Mouse (Mus musculus) CH12.LX (cell line): ENCODE data around the gene Pck1. TPM values are rescaled to one million over a fixed set of nuclear protein-coding genes. Genes with fewer than 3 reads are reported as not detected.

Source experiments
- DNase-seq: peaks from one replicate; pipeline ENCODE4 v3.0.0-alpha.2; 2013; ENCODE audit errors: extremely low read depth
- H3K27ac ChIP-seq: 2 replicates; pipeline ENCODE4 v1.5.1; 2012; ENCODE audit warnings: low read depth, mild to moderate bottlenecking, control low read depth, moderate library complexity; ENCODE audit not compliant: insufficient read depth
- H3K27me3 ChIP-seq: replicated peaks from 2 replicates; pipeline ENCODE3; 2012; ENCODE audit warnings: inconsistent platforms
- H3K36me3 ChIP-seq, 2 experiments: replicated peaks in 1 of 2; 2 replicates each; pipeline versions ENCODE3 to v1.6.1; 2012; ENCODE audit warnings: inconsistent platforms in 1 of 2, low read length in 1 of 2, mild to moderate bottlenecking in 1 of 2, mixed read lengths in 1 of 2, moderate library complexity in 1 of 2; ENCODE audit not compliant: control insufficient read depth in 1 of 2, insufficient read depth in 1 of 2
- H3K4me1 ChIP-seq, 2 experiments: 2 replicates each; pipeline ENCODE4 v1.6.1; 2012; ENCODE audit warnings: inconsistent platforms in 1 of 2, moderate library complexity in 1 of 2; ENCODE audit not compliant: insufficient read depth in 2 of 2, control insufficient read depth in 1 of 2
- H3K4me2 ChIP-seq: 2 replicates; pipeline ENCODE4 v1.6.1; 2012; ENCODE audit warnings: low read depth, mild to moderate bottlenecking, control low read depth; ENCODE audit not compliant: poor library complexity, insufficient read depth, severe bottlenecking
- H3K4me3 ChIP-seq, 3 experiments: fragments of 150-350 bp in 1 of 3; sonication (generic) in 1 of 3; replicated peaks in 1 of 3; 2 replicates each; pipeline versions ENCODE3 to v1.5.1; 2011 to 2012; ENCODE audit warnings: low read depth in 2 of 3, low read length in 2 of 3, mild to moderate bottlenecking in 2 of 3, moderate library complexity in 2 of 3, control low read depth in 1 of 3, improper control_type of control experiment in 1 of 3, inconsistent platforms in 1 of 3, mixed read lengths in 1 of 3; ENCODE audit not compliant: poor library complexity in 1 of 3
- H3K79me2 ChIP-seq: replicated peaks from 2 replicates; pipeline ENCODE4 v1.6.1; 2012; ENCODE audit warnings: mild to moderate bottlenecking, moderate library complexity; ENCODE audit not compliant: control insufficient read depth, poor library complexity, insufficient read depth, severe bottlenecking; ENCODE audit errors: extremely low read depth
- H3K9ac ChIP-seq: 2 replicates; pipeline ENCODE4 v1.6.1; 2012; ENCODE audit warnings: low read depth, mild to moderate bottlenecking, control low read depth, moderate library complexity; ENCODE audit not compliant: insufficient read depth
- H3K9me3 ChIP-seq: replicated peaks from 2 replicates; pipeline ENCODE3; 2012; ENCODE audit warnings: low read length, inconsistent platforms, mixed read lengths
- BHLHE40 ChIP-seq: IDR thresholded peaks from 2 replicates; pipeline ENCODE4 v1.6.1; 2011; ENCODE audit warnings: mild to moderate bottlenecking, low read depth, low read length, improper control_type of control experiment
- CHD1 ChIP-seq: IDR thresholded peaks from 2 replicates; pipeline ENCODE4 v1.6.1; 2012; ENCODE audit warnings: low read depth, low read length, improper control_type of control experiment, inconsistent platforms
- CTCF ChIP-seq, 2 experiments: IDR thresholded peaks in 1 of 2; conservative IDR thresholded peaks in 1 of 2; 2 replicates each; pipeline ENCODE4 v1.5.1; 2011 to 2012; ENCODE audit warnings: low read depth in 2 of 2, low read length in 2 of 2, improper control_type of control experiment in 1 of 2, inconsistent platforms in 1 of 2, mild to moderate bottlenecking in 1 of 2, moderate library complexity in 1 of 2
- ELF1 ChIP-seq: IDR thresholded peaks from 2 replicates; pipeline ENCODE4 v1.6.1; 2014; ENCODE audit warnings: low read depth, mild to moderate bottlenecking, inconsistent platforms, low read length, improper control_type of control experiment
- EP300 ChIP-seq: IDR thresholded peaks from 2 replicates; pipeline ENCODE4 v1.6.1; 2011; ENCODE audit warnings: low read length, improper control_type of control experiment
- GABPA ChIP-seq: IDR thresholded peaks from 2 replicates; pipeline ENCODE4 v1.6.1; 2012; ENCODE audit warnings: low read depth, low read length, improper control_type of control experiment, inconsistent platforms; ENCODE audit not compliant: insufficient replicate concordance
- HCFC1 ChIP-seq: IDR thresholded peaks from 2 replicates; pipeline ENCODE4 v1.6.1; 2012; ENCODE audit warnings: low read depth, mild to moderate bottlenecking, inconsistent platforms, low read length, improper control_type of control experiment
- JUN ChIP-seq: IDR thresholded peaks from 2 replicates; pipeline ENCODE4 v1.6.1; 2011; ENCODE audit warnings: low read depth, mild to moderate bottlenecking, low read length, improper control_type of control experiment, moderate library complexity; ENCODE audit not compliant: insufficient read depth
- JUND ChIP-seq: conservative IDR thresholded peaks from 2 replicates; pipeline ENCODE4 v1.6.1; 2011; ENCODE audit warnings: low read depth, low read length, improper control_type of control experiment
- KAT2A ChIP-seq: IDR thresholded peaks from 2 replicates; pipeline ENCODE4 v1.6.1; 2012; ENCODE audit warnings: low read length, improper control_type of control experiment, inconsistent platforms; ENCODE audit not compliant: insufficient replicate concordance
- MAFK ChIP-seq: IDR thresholded peaks from 2 replicates; pipeline ENCODE4 v1.6.1; 2011; ENCODE audit warnings: low read length, improper control_type of control experiment; ENCODE audit not compliant: insufficient replicate concordance
- MAZ ChIP-seq: IDR thresholded peaks from 2 replicates; pipeline ENCODE4 v1.6.1; 2012; ENCODE audit warnings: low read depth, mild to moderate bottlenecking, inconsistent platforms, low read length, improper control_type of control experiment, moderate library complexity
- NELFE ChIP-seq: IDR thresholded peaks from 2 replicates; pipeline ENCODE4 v1.6.1; 2011; ENCODE audit warnings: low read depth, low read length, improper control_type of control experiment
- NRF1 ChIP-seq: IDR thresholded peaks from 2 replicates; pipeline ENCODE4 v1.6.1; 2014; ENCODE audit warnings: low read depth, mild to moderate bottlenecking, inconsistent platforms, low read length, improper control_type of control experiment, moderate library complexity
- POLR2AphosphoS2 ChIP-seq: IDR thresholded peaks from 2 replicates; pipeline ENCODE4 v1.6.1; 2011; ENCODE audit warnings: low read depth, low read length, improper control_type of control experiment
- RAD21 ChIP-seq: IDR thresholded peaks from 2 replicates; pipeline ENCODE4 v1.6.1; 2011; ENCODE audit warnings: low read depth, mild to moderate bottlenecking, low read length, improper control_type of control experiment, moderate library complexity
- RCOR1 ChIP-seq: conservative IDR thresholded peaks from 2 replicates; pipeline ENCODE4 v1.6.1; 2012; ENCODE audit warnings: low read depth, mild to moderate bottlenecking, inconsistent platforms, low read length, improper control_type of control experiment
- TCF12 ChIP-seq: IDR thresholded peaks from 2 replicates; pipeline ENCODE4 v1.6.1; 2014; ENCODE audit warnings: low read depth, mild to moderate bottlenecking, inconsistent platforms, low read length, improper control_type of control experiment
- USF1 ChIP-seq: IDR thresholded peaks from 2 replicates; pipeline ENCODE4 v1.6.1; 2014; ENCODE audit warnings: low read depth, mild to moderate bottlenecking, inconsistent platforms, low read length, improper control_type of control experiment
- ZC3H11A ChIP-seq: IDR thresholded peaks from 2 replicates; pipeline ENCODE4 v1.6.1; 2012; ENCODE audit warnings: low read depth, mild to moderate bottlenecking, inconsistent platforms, low read length, improper control_type of control experiment
- ZMIZ1 ChIP-seq: IDR thresholded peaks from 2 replicates; pipeline ENCODE4 v1.6.1; 2012; ENCODE audit warnings: low read depth, mild to moderate bottlenecking, inconsistent platforms, low read length, improper control_type of control experiment
- ZNF384 ChIP-seq: IDR thresholded peaks from 2 replicates; pipeline ENCODE4 v1.6.1; 2012; ENCODE audit warnings: low read depth, low read length, improper control_type of control experiment, inconsistent platforms
- dilution Hi-C: fragments of 300-500 bp; cut with MboI; formaldehyde crosslinking; loops from 2 replicates; pipeline ENCODE4 v1.14.3; 2020; ENCODE audit warnings: low sequenced_read_pairs; ENCODE audit not compliant: extremely low pct_unique_long_range_greater_than_20kb, extremely low pct_ligation_motif_present
- in situ Hi-C: fragments of 300-500 bp; cut with MboI; formaldehyde crosslinking; loops from 3 replicates; pipeline ENCODE4 v1.14.3; 2019; ENCODE audit warnings: low sequenced_read_pairs, low pct_ligation_motif_present, low pct_unique_long_range_greater_than_20kb, mixed read lengths
- polyA plus RNA-seq: library from polyadenylated mRNA; unstranded; fragments of >175 nt; gene quantifications from 2 replicates; pipeline ENCODE4 v1.2.1, GENCODE M21; 2012; ENCODE audit warnings: low read depth; ENCODE audit not compliant: insufficient read length
- total RNA-seq, 2 experiments: library from RNA; depleted of rRNA; stranded (reverse); fragments of 300-350 nt in 1 of 2; fragments of >200 nt in 1 of 2; gene quantifications; 2 replicates each; pipeline ENCODE4 v1.2.3; 2012 to 2014

Pck1 gene
- total and polyA plus RNA-seq, 3 experiments, result 0.08 to 0.13 (median 0.11) TPM

DNA sequence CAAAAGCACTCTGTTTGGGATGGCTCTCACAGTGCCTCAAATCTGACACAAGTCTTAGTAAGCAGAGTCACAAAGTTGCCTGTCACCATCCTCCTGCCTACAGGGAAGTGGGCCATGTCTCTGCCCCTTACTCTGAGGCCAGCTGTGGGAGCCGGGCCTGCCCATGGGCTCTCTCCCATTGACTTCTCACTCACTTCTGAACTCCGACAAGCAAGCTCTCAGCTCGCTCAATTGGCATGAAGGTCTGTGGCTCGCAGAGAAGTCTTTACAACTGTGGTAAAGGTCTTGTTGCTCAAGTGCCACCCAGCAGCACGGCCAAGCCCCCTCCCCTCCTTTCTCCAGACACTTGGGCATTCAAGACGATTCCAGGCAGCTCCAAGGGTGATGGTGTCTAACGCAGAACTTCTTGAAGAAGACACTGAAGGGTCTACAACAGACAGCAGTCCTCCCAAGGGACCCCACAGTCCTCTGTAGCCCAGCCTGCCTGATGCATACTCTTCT lies 1.0 kb upstream of the Pck1 start:
- dilution Hi-C loops, result no loop called here
- Histone ChIP-seq H3K36me3 (no peaks in the 10 kb centered on the region), H3K27ac (no peak overlapping the region), H3K4me2 (no peak overlapping the region), H3K4me1 (peaks cover 13 to 18% of the 10 kb centered on the region in 2 experiments), H3K27me3 (peaks cover 31% of the 10 kb centered on the region), H3K4me3 (no peak overlapping the region), H3K9ac (no peak overlapping the region), H3K9me3 (no peaks in the 10 kb centered on the region), H3K79me2 (no peaks in the 10 kb centered on the region)
- in situ Hi-C loops, result loop anchor here (25.0 kb wide), 1 partner anchor 140 kb away; the partner anchor contains the start of genes Rae1 and Rbm38
- DNase-seq, result no peak
- no peak for TF ChIP-seq USF1
- TF ChIP-seq POLR2AphosphoS2, result no peak
- TF ChIP-seq GABPA, result no peak
- no peak for TF ChIP-seq MAFK
- TF ChIP-seq ZNF384, result no peak
- no peak for TF ChIP-seq BHLHE40
- TF ChIP-seq JUND, result no peak
- no peak for TF ChIP-seq RCOR1
- no peak for TF ChIP-seq CHD1
- TF ChIP-seq KAT2A, result no peak

DNA sequence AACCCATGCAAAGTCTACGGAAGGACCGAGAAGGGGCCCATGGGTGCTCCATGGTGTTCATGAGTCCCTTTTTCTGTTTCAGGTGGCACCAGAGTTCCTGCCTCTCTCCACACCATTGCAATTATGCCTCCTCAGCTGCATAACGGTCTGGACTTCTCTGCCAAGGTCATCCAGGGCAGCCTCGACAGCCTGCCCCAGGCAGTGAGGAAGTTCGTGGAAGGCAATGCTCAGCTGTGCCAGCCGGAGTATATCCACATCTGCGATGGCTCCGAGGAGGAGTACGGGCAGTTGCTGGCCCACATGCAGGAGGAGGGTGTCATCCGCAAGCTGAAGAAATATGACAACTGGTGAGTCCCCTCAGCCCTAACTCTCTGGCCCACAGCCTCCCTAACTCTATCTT lies 418 bp downstream of the Pck1 start:
- no peak overlapping the region for H3K4me2 ChIP-seq
- no peaks in the 10 kb centered on the region for H3K79me2 ChIP-seq
- in situ Hi-C loops, result loop anchor here (25.0 kb wide), 1 partner anchor 141 kb away; the partner anchor contains the start of genes Rae1 and Rbm38
- dilution Hi-C loops, result no loop called here
- no peak overlapping the region for H3K9ac ChIP-seq
- no peaks in the 10 kb centered on the region for H3K9me3 ChIP-seq
- H3K4me1 ChIP-seq, result peaks cover 24 to 32% of the 10 kb centered on the region in 2 experiments
- DNase-seq, result no peak
- H3K36me3 ChIP-seq, result no peaks in the 10 kb centered on the region
- H3K27ac ChIP-seq, result no peak overlapping the region
- TF ChIP-seq MAZ (no peak), ZC3H11A (no peak), RAD21 (no peak), MAFK (no peak), HCFC1 (no peak), EP300 (no peak), BHLHE40 (no peak), NELFE (no peak), ZMIZ1 (no peak), ELF1 (no peak), JUND (no peak), CTCF (conservative IDR thresholded peaks at IDR 0.05 in 1 of 2, IDR thresholded peaks at IDR 0.05 in 1 of 2; ENCODE audit: low read depth in 2 of 2, low read length in 2 of 2) (no peak), NRF1 (no peak), JUN (no peak), TCF12 (no peak), CHD1 (no peak), KAT2A (no peak)
- peaks cover 18% of the 10 kb centered on the region for H3K27me3 ChIP-seq
- H3K4me3 ChIP-seq, result no peak overlapping the region
